ENCODE assay signal across 23 mouse cellular contexts in genomic region chr19:59133202-59133601, GRCm38 (mm10). TPM values are rescaled to one million over a fixed set of nuclear protein-coding genes. Genes with fewer than 3 reads are reported as not detected.
DNase-seq lines count a peak whose midpoint lies in the region; ATAC-seq and TF ChIP-seq lines count a peak whose summit lies in the region.
"Had no signal": no experiment of that assay in that cellular context is flagged by ENCODE, and none has a peak within 500 bp of the region (broad histone marks: within the 10 kb centered on the region; RNA-seq: fewer than 3 reads in every experiment).

No protein-coding gene starts in this region.

- peak; percentile 62 for ATAC-seq in forebrain, embryonic 13.5 days
- ATAC-seq in midbrain, embryonic 11.5 days (ENCODE audit: low FRiP score), result peak; percentile 55; the same call in 1 of the 2 replicates

- no peak overlapping the region for H3K4me3 ChIP-seq in forebrain, embryonic 13.5 days
- no peak overlapping the region for H3K4me3 ChIP-seq in midbrain, embryonic 11.5 days (ENCODE audit: low read depth, low read length)
- no peak overlapping the region for H3K4me3 ChIP-seq in lung, adult 2 months (replicated peaks; ENCODE audit: extremely low read depth, low read depth, low read length)
- H3K4me3 ChIP-seq: heart, embryonic 13.5 days; kidney, embryonic 15.5 days; left cerebral cortex, adult 2 months; limb, embryonic 13.5 days; liver, embryonic 15.5 days; neural tube, embryonic 15.5 days; stomach, embryonic 15.5 days had no signal

- no peaks in the 10 kb centered on the region for H3K9me3 ChIP-seq in forebrain, embryonic 13.5 days (replicated peaks)
- H3K9me3 ChIP-seq in midbrain, embryonic 11.5 days (ENCODE audit: control insufficient read depth, low read length), result no peaks in the 10 kb centered on the region
- H3K9me3 ChIP-seq: G1E; heart, embryonic 13.5 days; kidney, embryonic 15.5 days; limb, embryonic 13.5 days; liver, embryonic 15.5 days; neural tube, embryonic 15.5 days; stomach, embryonic 15.5 days had no signal

- peak; percentile 16 for DNase-seq in Muller cell, postnatal 12 days (ENCODE audit: inconsistent ontology term)
- DNase-seq in embryo, embryonic 10 days (ENCODE audit: low spot score), result peak; percentile 40
- DNase-seq in midbrain, embryonic 11.5 days (ENCODE audit: low spot score, missing footprints), result peak; percentile 92
- DNase-seq in layer of hippocampus, postnatal 36 days, result no peak
- DNase-seq in lung, adult 2 months, result no peak
- no peak for DNase-seq in gastrocnemius, adult 8-10 months (ENCODE audit: low spot score in 2 of 2)
- no peak for DNase-seq in heart, postnatal 14 days
- DNase-seq: adrenal gland, postnatal 14 days; cerebellum, postnatal 36 days; lung, postnatal 36 days; right cerebral cortex, adult 18-20 months had no signal

- no peaks in the 10 kb centered on the region for H3K36me3 ChIP-seq in forebrain, embryonic 13.5 days (ENCODE audit: poor library complexity, severe bottlenecking)
- H3K36me3 ChIP-seq in midbrain, embryonic 11.5 days (ENCODE audit: control insufficient read depth, insufficient read depth, low read length), result no peaks in the 10 kb centered on the region
- H3K36me3 ChIP-seq: G1E; heart, embryonic 13.5 days; kidney, embryonic 15.5 days; limb, embryonic 13.5 days; liver, embryonic 15.5 days; neural tube, embryonic 15.5 days; stomach, embryonic 15.5 days had no signal

- intact Hi-C loops in heart, postnatal 14 days (cut with DNase I), result no loop called here

- no peak for TF ChIP-seq CTCF in lung, adult 2 months (IDR thresholded peaks at IDR 0.05; ENCODE audit: insufficient read depth, low read length)

- H3K4me1 ChIP-seq in forebrain, embryonic 13.5 days, result peaks cover 61% of the 10 kb centered on the region
- H3K4me1 ChIP-seq in midbrain, embryonic 11.5 days (ENCODE audit: control insufficient read depth, insufficient read depth, low read length), result peaks cover 10% of the 10 kb centered on the region
- no peaks in the 10 kb centered on the region for H3K4me1 ChIP-seq in lung, adult 2 months (ENCODE audit: control insufficient read depth, insufficient read depth, low read length)
- H3K4me1 ChIP-seq: heart, embryonic 13.5 days; kidney, embryonic 15.5 days; liver, embryonic 15.5 days; stomach, embryonic 15.5 days had no signal

- H3K27me3 ChIP-seq in forebrain, embryonic 13.5 days, result peaks cover 33% of the 10 kb centered on the region
- peaks cover 7% of the 10 kb centered on the region for H3K27me3 ChIP-seq in midbrain, embryonic 11.5 days (ENCODE audit: control insufficient read depth, insufficient read depth, low read length)
- H3K27me3 ChIP-seq: kidney, embryonic 15.5 days; liver, embryonic 15.5 days; stomach, embryonic 15.5 days had no signal

- 0 out of 2 replicates have a peak overlapping the region, but pooled peaks have one; percentile 22 for H3K9ac ChIP-seq in forebrain, embryonic 13.5 days
- H3K9ac ChIP-seq in midbrain, embryonic 11.5 days (ENCODE audit: low read length), result no peak overlapping the region
- H3K9ac ChIP-seq: heart, embryonic 13.5 days; kidney, embryonic 15.5 days; limb, embryonic 13.5 days; liver, embryonic 15.5 days; neural tube, embryonic 15.5 days; stomach, embryonic 15.5 days had no signal

- no peak for TF ChIP-seq POLR2A in lung, adult 2 months (IDR thresholded peaks at IDR 0.05; ENCODE audit: borderline replicate concordance, extremely low read depth, low read depth, low read length)

- H3K4me2 ChIP-seq in forebrain, embryonic 13.5 days, result peak overlapping the region; percentile 33
- 0 out of 2 replicates have a peak overlapping the region, but pooled peaks have one; percentile 6 for H3K4me2 ChIP-seq in midbrain, embryonic 11.5 days
- H3K4me2 ChIP-seq: heart, embryonic 13.5 days; kidney, embryonic 15.5 days; limb, embryonic 13.5 days; liver, embryonic 15.5 days; neural tube, embryonic 15.5 days; stomach, embryonic 15.5 days had no signal

- WGBS in forebrain, embryonic 13.5 days, result 4% methylated on average over 11 of the region's 11 CpGs
- WGBS in midbrain, embryonic 11.5 days, result 11% methylated on average over 11 of the region's 11 CpGs
- 57% methylated on average over 11 of the region's 11 CpGs for WGBS in lung, adult 2 months

- H3K27ac ChIP-seq in forebrain, embryonic 13.5 days, result peak overlapping the region; percentile 59
- H3K27ac ChIP-seq in midbrain, embryonic 11.5 days (ENCODE audit: low read depth, low read length), result no peak overlapping the region
- H3K27ac ChIP-seq: heart, embryonic 13.5 days; kidney, embryonic 15.5 days; left cerebral cortex, adult 2 months; limb, embryonic 13.5 days; liver, embryonic 15.5 days; neural tube, embryonic 15.5 days; stomach, embryonic 15.5 days had no signal

RNA-seq across cellular contexts. Expression of gene Vax1, which starts 36.7 kb away (rescaled TPM):
- 0.90 and 1.0 TPM in 2 replicates for polyA plus RNA-seq in forebrain, embryonic 13.5 days (2015; fragmentation: Nextera tagmentation; extraction: Ambion mirVana)
- polyA plus RNA-seq in midbrain, embryonic 11.5 days (2014; fragmentation: Nextera tagmentation; extraction: Ambion mirVana), result 0.18 and 0.65 TPM in 2 replicates
- total RNA-seq in layer of hippocampus, postnatal 36 days (2021), result 1 to 10 TPM; 1.1 to 2.1 TPM
- polyA plus RNA-seq in lung, adult 2 months (2012; rRNA removed), result not detected in 2 replicates
- total RNA-seq in gastrocnemius, adult 8-10 months (2022), result not detected
- total RNA-seq in heart, postnatal 14 days (2021), result not detected
- total RNA-seq: adrenal gland, postnatal 14 days; G1E; gastrocnemius, postnatal 4 days; monocyte, adult 5-6 weeks had no signal
- polyA plus RNA-seq: G1E; heart, embryonic 13.5 days; kidney, embryonic 15.5 days; liver, embryonic 15.5 days; neural tube, embryonic 15.5 days; stomach, embryonic 15.5 days; thymus, postnatal 0 days had no signal

RNA-seq across cellular contexts. Expression of gene Shtn1, which starts 57.3 kb away (rescaled TPM):
- 24.0 and 25.3 TPM in 2 replicates for polyA plus RNA-seq in forebrain, embryonic 13.5 days (2015; fragmentation: Nextera tagmentation; extraction: Ambion mirVana)
- polyA plus RNA-seq in midbrain, embryonic 11.5 days (2014; fragmentation: Nextera tagmentation; extraction: Ambion mirVana), result 1.4 and 2.7 TPM in 2 replicates
- total RNA-seq in layer of hippocampus, postnatal 36 days (2021), result 10 to 100 TPM; 18.8 to 20.3 TPM
- polyA plus RNA-seq in lung, adult 2 months (2012; rRNA removed), result 3.4 and 6.4 TPM in 2 replicates
- total RNA-seq in gastrocnemius, adult 8-10 months (2022), result under 1 TPM; 0.56 to 0.94 (median 0.65) TPM
- total RNA-seq in heart, postnatal 14 days (2021), result 1 to 10 TPM; 2.2 to 2.4 TPM
- polyA plus RNA-seq: G1E had no signal

Comparison
In these comparisons a context has a peak if more than half of its experiments do, and no peak if none do; other contexts are left out.
1. DNase-seq: peak in Muller cell, postnatal 12 days (single experiment), embryo, embryonic 10 days (single experiment) and midbrain, embryonic 11.5 days (single experiment); none in layer of hippocampus, postnatal 36 days (0 of 2), lung, adult 2 months (single experiment), gastrocnemius, adult 8-10 months (0 of 2) and heart, postnatal 14 days (0 of 2).
2. RNA of gene Shtn1, which starts 57.3 kb away (total RNA-seq): 18.8 to 20.3 TPM in layer of hippocampus, postnatal 36 days; 2.2 to 2.4 TPM in heart, postnatal 14 days and 0.56 to 0.94 TPM in gastrocnemius, adult 8-10 months; every median in the first group is over 4 times any median in the second.